In genomic region chr10:70656272-70656671, GRCm38 (mm10) we compare ENCODE assay signal across 21 mouse cellular contexts. TPM values are rescaled to one million over a fixed set of nuclear protein-coding genes. Genes with fewer than 3 reads are reported as not detected.
DNase-seq lines count a peak whose midpoint lies in the region; ATAC-seq lines count a peak whose summit lies in the region.
"Had no signal": no experiment of that assay in that cellular context is flagged by ENCODE, and none has a peak within 500 bp of the region (broad histone marks: within the 10 kb centered on the region; RNA-seq: fewer than 3 reads in every experiment).

No protein-coding gene starts in this region.

- no peaks in the 10 kb centered on the region for H3K36me3 ChIP-seq in kidney, embryonic 16.5 days (ENCODE audit: insufficient read depth, low read length)
- H3K36me3 ChIP-seq: embryonic facial prominence, embryonic 10.5 days; forebrain, embryonic 15.5 days; G1E; heart, embryonic 13.5 days; hindbrain, embryonic 12.5 days had no signal

- no peak overlapping the region for H3K4me2 ChIP-seq in kidney, embryonic 16.5 days (replicated peaks; ENCODE audit: low read depth, low read length)
- H3K4me2 ChIP-seq: forebrain, embryonic 15.5 days; heart, embryonic 13.5 days; hindbrain, embryonic 12.5 days had no signal

- DNase-seq in embryo, embryonic 10.5 days (ENCODE audit: low spot score) = peak; percentile 33
- DNase-seq in embryo, embryonic 9.5 days (ENCODE audit: extremely low spot score) = no peak
- peak; percentile 42 for DNase-seq in kidney, adult 18-20 months
- no peak for DNase-seq in kidney, adult 9 months
- DNase-seq in kidney, postnatal 4 days = peak; percentile 18 to 30
- no peak for DNase-seq in cerebellum, adult 9-10 months
- DNase-seq: adrenal gland, postnatal 10 days; B cell, adult 2 months; cerebellum, adult 11 months; cerebellum, adult 8-10 months; cerebellum, postnatal 25 days; gastrocnemius, postnatal 36 days; heart, adult 11 months; heart, postnatal 36 days had no signal

- peak overlapping the region; percentile 74 for H3K27ac ChIP-seq in kidney, embryonic 16.5 days (ENCODE audit: low read length)
- H3K27ac ChIP-seq: embryonic facial prominence, embryonic 10.5 days; forebrain, embryonic 15.5 days; heart, embryonic 13.5 days; hindbrain, embryonic 12.5 days had no signal

- ATAC-seq in kidney, embryonic 16.5 days (ENCODE audit: low FRiP score, low TSS enrichment) = peak; percentile 61; the same call in 1 of the 2 replicates
- ATAC-seq: CD4-positive, CD25-positive, alpha-beta regulatory T cell, adult 4 months; forebrain, embryonic 15.5 days had no signal

- H3K9ac ChIP-seq in kidney, embryonic 16.5 days (replicated peaks; ENCODE audit: low read length) = no peak overlapping the region
- H3K9ac ChIP-seq: forebrain, embryonic 15.5 days; heart, embryonic 13.5 days; hindbrain, embryonic 12.5 days had no signal

- 45% methylated on average over 6 of the region's 6 CpGs for WGBS in kidney, embryonic 16.5 days

- H3K27me3 ChIP-seq in kidney, embryonic 16.5 days (ENCODE audit: insufficient read depth, low read length) = no peaks in the 10 kb centered on the region
- H3K27me3 ChIP-seq: forebrain, embryonic 15.5 days; heart, embryonic 13.5 days; hindbrain, embryonic 12.5 days had no signal

- peaks cover 3% of the 10 kb centered on the region; the same call in 1 of the 2 replicates for H3K9me3 ChIP-seq in kidney, embryonic 16.5 days (ENCODE audit: low read length)
- H3K9me3 ChIP-seq: embryonic facial prominence, embryonic 10.5 days; forebrain, embryonic 15.5 days; heart, embryonic 13.5 days had no signal

- H3K4me3 ChIP-seq in kidney, embryonic 16.5 days (ENCODE audit: low read length) = no peak overlapping the region
- H3K4me3 ChIP-seq: embryonic facial prominence, embryonic 10.5 days; forebrain, embryonic 15.5 days; heart, embryonic 13.5 days; hindbrain, embryonic 12.5 days had no signal

- peaks cover 3% of the 10 kb centered on the region; the same call in 1 of the 2 replicates for H3K4me1 ChIP-seq in kidney, embryonic 16.5 days (ENCODE audit: insufficient read depth, low read length)
- H3K4me1 ChIP-seq: heart, embryonic 13.5 days had no signal

RNA-seq across cellular contexts. Expression of gene Phyhipl, which starts 0.5 kb away (rescaled TPM):
- polyA plus RNA-seq in kidney, embryonic 16.5 days (2015; fragmentation: Nextera tagmentation; extraction: Ambion mirVana) = 26.5 and 26.9 TPM in 2 replicates
- polyA plus RNA-seq: CD4-positive, CD25-positive, alpha-beta regulatory T cell, adult 4 months; G1E had no signal

Comparison
In these comparisons a context has a peak if more than half of its experiments do, and no peak if none do; other contexts are left out.
1. DNase-seq: peak in embryo, embryonic 10.5 days (single experiment), kidney, adult 18-20 months (single experiment) and kidney, postnatal 4 days (2 of 2); none in embryo, embryonic 9.5 days (single experiment), kidney, adult 9 months (single experiment) and cerebellum, adult 9-10 months (single experiment).